Mouse (Mus musculus) left cerebral cortex, postnatal 10 days (tissue): ENCODE measurements around the gene Polq. TPM values are rescaled to one million over a fixed set of nuclear protein-coding genes. Genes with fewer than 3 reads are reported as not detected.
"Not testable (repeated sequence)": the region's sequence is repeated elsewhere in the genome, so short reads cannot be mapped to it uniquely, and the experiment has no call there.

ENCODE experiments used
- DNase-seq, 2 experiments: peaks; one replicate each; pipeline ENCODE4 v3.0.0; 2021 to 2022; ENCODE audit warnings: low spot score in 2 of 2, mixed read lengths in 1 of 2; ENCODE audit errors: extremely low spot score in 1 of 2
- intact Hi-C: fragments of 180-260 bp; cut with DNase I; formaldehyde crosslinking; loops from one replicate; pipeline ENCODE4 v1.15.1; 2025
- total RNA-seq, 2 experiments: library from RNA; stranded (reverse); gene quantifications; 2 replicates each; pipeline ENCODE4 v1.2.3; 2021

Gene Polq
- total RNA-seq, 2 experiments from 2014 or later: 2.4 to 3.2 TPM

- intact Hi-C loops: no loop called here
- no peak for DNase-seq
These were observed 60.8 kb downstream of the Polq start for GRCm38 (mm10) chr16:37072354-37072753.

- intact Hi-C loops: no loop called here
- no peak for DNase-seq
These were observed 78.1 kb downstream of the Polq start for GRCm38 (mm10) chr16:37089648-37090047.

- DNase-seq: no peak
- intact Hi-C loops: no loop called here
These were observed 82.7 kb downstream of the Polq start for GRCm38 (mm10) chr16:37094169-37094833.

- peak in 1 of 2 experiments; percentile 41 for DNase-seq
- intact Hi-C loops: loop anchor here (10.0 kb wide), 1 partner anchor 696 kb away; no protein-coding TSS in a partner anchor
These were observed 97.2 kb downstream of the Polq start for GRCm38 (mm10) chr16:37108763-37109162.

- DNase-seq: peak; percentile 37 to 59
- intact Hi-C loops: loop anchor here (10.0 kb wide), 1 partner anchor 696 kb away; no protein-coding TSS in a partner anchor
These were observed 97.7 kb downstream of the Polq start for GRCm38 (mm10) chr16:37109285-37109684.

- DNase-seq, intact Hi-C loops: not testable (repeated sequence)
These were observed 113.6 kb downstream of the Polq start for GRCm38 (mm10) chr16:37125190-37125589.

Other genes with a start within 250 kb of the Polq start
- gene Slc15a2, start 226.8 kb upstream of the Polq start, total RNA-seq: 10 to 100 TPM; 35.1 to 35.7 TPM
- 10 to 100 TPM; 35.4 to 40.0 TPM for gene Iqcb1, start 183.4 kb upstream of the Polq start, total RNA-seq
- gene Eaf2, start 136.8 kb upstream of the Polq start, total RNA-seq: 1 to 10 TPM; 1.1 TPM
- 10 to 100 TPM; 50.3 to 60.5 TPM for gene Golgb1, start 136.6 kb upstream of the Polq start, total RNA-seq
- gene Hcls1, start 76.8 kb upstream of the Polq start, total RNA-seq: 1 to 10 TPM; 4.0 to 4.4 TPM
- gene Fbxo40, start 21.3 kb upstream of the Polq start, total RNA-seq: under 1 TPM in 1 of 2 experiments, not detected in 1; 0.20 TPM